Mouse (Mus musculus): ENCODE data around the gene Fam131b.

DNA sequence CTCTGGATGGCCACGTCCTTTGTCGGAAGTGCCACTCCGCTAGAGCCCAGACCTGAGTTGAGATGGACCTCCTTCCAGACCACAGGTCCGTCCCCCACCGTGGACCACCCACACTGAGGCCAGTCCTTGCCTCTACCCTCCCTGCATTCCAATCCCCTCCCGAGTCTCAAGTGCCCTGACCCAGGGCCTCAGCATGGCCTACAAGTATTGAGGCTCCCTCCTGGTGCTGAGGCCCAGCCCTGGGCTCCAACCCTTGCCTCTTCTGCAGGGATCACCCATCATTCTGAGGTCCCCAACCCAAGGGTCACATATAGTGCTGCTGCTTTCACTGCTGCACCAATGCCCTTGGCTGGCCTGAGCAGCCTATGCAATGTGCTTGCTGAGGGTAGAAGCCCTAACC lies 33.5 kb upstream of the Fam131b start:
- TF ChIP-seq POLR2A (IDR thresholded peaks at IDR 0.05; ENCODE audit: insufficient read depth, low read depth, low read length) = no peak
- no peak for TF ChIP-seq EP300 (IDR thresholded peaks at IDR 0.05; ENCODE audit: insufficient read depth, low read depth, low read length)
- no peak for TF ChIP-seq CTCF (IDR thresholded peaks at IDR 0.05)
